Mouse (Mus musculus): ENCODE measurements around the gene Ctcf. TPM values are rescaled to one million over a fixed set of nuclear protein-coding genes. Genes with fewer than 3 reads are reported as not detected.
"Not testable (repeated sequence)": the region's sequence is repeated elsewhere in the genome, so short reads cannot be mapped to it uniquely, and the experiment has no call there.

Ctcf gene
- total and polyA plus RNA-seq, 2 experiments = 6.6 to 15.6 TPM

DNA sequence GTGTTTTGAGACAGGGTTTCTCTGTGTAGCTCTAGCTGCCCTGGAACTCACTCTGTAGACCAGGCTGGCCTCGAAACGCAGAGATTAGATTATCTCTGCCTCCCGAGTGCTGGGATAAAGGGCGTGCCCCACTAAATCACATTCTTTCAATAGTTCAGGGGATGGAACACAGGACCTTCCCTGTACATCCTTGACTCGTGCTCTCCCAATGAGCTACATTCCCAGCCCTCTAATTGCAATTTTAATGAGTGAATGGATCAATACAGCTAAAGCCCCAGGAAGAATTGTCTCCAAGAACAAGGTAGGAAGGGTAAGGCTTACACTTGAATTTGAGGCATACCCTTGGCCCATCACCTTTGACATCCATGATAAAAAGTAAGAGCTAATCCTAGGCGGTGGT, 37.6 kb upstream of the Ctcf start:
- H3K27me3 ChIP-seq (ENCODE audit: control insufficient read depth, insufficient read depth, low read length) = no peaks in the 10 kb centered on the region
- H3K79me2 ChIP-seq (ENCODE audit: control insufficient read depth, insufficient read depth, low read length) = no peaks in the 10 kb centered on the region
- no peak for TF ChIP-seq POLR2A (IDR thresholded peaks at IDR 0.05; ENCODE audit: extremely low read depth, insufficient read depth, low read length)
- TF ChIP-seq CTCF (IDR thresholded peaks at IDR 0.05; ENCODE audit: low read depth, low read length) = no peak
- no peaks in the 10 kb centered on the region for H3K4me1 ChIP-seq (ENCODE audit: control insufficient read depth, insufficient read depth, low read length)
- 86% methylated on average over 6 of the region's 6 CpGs for WGBS
- no peak overlapping the region for H3K9ac ChIP-seq (ENCODE audit: low read depth, low read length)
- no peak overlapping the region for H3K4me3 ChIP-seq (ENCODE audit: insufficient read depth, low read depth, low read length)
- DNase-seq (ENCODE audit: extremely low read depth, low read depth, low spot score) = no peak
- H3K36me3 ChIP-seq (ENCODE audit: control insufficient read depth, insufficient read depth, low read length) = no peaks in the 10 kb centered on the region
- no peak overlapping the region for H3K27ac ChIP-seq (replicated peaks; ENCODE audit: insufficient read depth, low read depth, low read length)

DNA sequence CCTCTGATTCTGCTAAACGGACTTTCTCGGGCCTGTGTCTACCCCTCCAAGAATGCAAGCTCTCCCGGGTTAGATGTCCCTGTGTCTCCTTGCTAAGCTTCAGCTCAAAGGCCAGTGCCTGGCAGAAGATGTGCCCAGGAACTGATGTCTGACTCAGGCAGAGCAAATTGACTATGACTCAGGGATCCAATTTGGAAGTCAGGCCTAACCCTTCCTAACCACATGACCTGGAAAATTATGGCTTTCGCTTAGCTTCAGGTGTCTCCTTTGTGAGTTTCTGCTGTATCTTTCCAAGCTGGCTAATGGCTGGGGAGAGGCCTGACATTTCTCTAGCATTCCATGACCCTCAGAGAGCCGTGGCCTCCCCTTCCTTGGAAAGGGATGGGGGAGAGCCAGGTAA, 35.1 kb upstream of the Ctcf start:
- no peak overlapping the region for H3K4me3 ChIP-seq (ENCODE audit: insufficient read depth, low read depth, low read length)
- H3K27ac ChIP-seq (replicated peaks; ENCODE audit: insufficient read depth, low read depth, low read length) = no peak overlapping the region
- TF ChIP-seq POLR2A (IDR thresholded peaks at IDR 0.05; ENCODE audit: extremely low read depth, insufficient read depth, low read length) (no peak), CTCF (IDR thresholded peaks at IDR 0.05; ENCODE audit: low read depth, low read length) (no peak)
- H3K4me1 ChIP-seq (ENCODE audit: control insufficient read depth, insufficient read depth, low read length) = peaks cover 3% of the 10 kb centered on the region
- H3K9ac ChIP-seq (ENCODE audit: low read depth, low read length) = no peak overlapping the region
- H3K79me2 ChIP-seq (ENCODE audit: control insufficient read depth, insufficient read depth, low read length) = no peaks in the 10 kb centered on the region
- no peaks in the 10 kb centered on the region for H3K36me3 ChIP-seq (ENCODE audit: control insufficient read depth, insufficient read depth, low read length)
- no peaks in the 10 kb centered on the region for H3K27me3 ChIP-seq (ENCODE audit: control insufficient read depth, insufficient read depth, low read length)
- WGBS = 81% methylated on average over 5 of the region's 5 CpGs
- DNase-seq (ENCODE audit: extremely low read depth, low read depth, low spot score) = no peak

DNA sequence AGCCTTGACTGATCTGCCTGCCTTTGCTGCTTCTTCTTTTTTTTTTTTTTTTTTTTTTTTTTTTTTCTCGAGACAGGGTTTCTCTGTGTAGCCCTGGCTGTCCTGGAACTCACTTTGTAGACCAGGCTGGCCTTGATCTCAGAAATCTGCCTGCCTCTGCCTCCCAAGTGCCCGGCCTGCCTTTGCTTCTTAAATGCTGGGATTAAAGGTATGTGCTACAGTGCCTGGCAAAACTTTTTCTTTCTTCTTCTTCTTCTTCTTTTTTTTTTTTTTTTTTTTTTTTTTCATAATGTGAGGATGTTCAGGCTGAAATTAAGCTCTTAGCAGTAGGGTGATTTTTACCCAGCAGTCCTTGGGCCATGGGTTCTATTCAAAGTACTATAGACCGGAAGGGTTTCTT, 33.8 kb upstream of the Ctcf start:
- H3K36me3 ChIP-seq (ENCODE audit: control insufficient read depth, insufficient read depth, low read length); H3K4me3 ChIP-seq (ENCODE audit: insufficient read depth, low read depth, low read length); DNase-seq (ENCODE audit: extremely low read depth, low read depth, low spot score); H3K27me3 ChIP-seq (ENCODE audit: control insufficient read depth, insufficient read depth, low read length); H3K79me2 ChIP-seq (ENCODE audit: control insufficient read depth, insufficient read depth, low read length); H3K27ac ChIP-seq (replicated peaks; ENCODE audit: insufficient read depth, low read depth, low read length); H3K4me1 ChIP-seq (ENCODE audit: control insufficient read depth, insufficient read depth, low read length); H3K9ac ChIP-seq (ENCODE audit: low read depth, low read length): not testable (repeated sequence)
- WGBS = 78% methylated on average over 3 of the region's 3 CpGs

DNA sequence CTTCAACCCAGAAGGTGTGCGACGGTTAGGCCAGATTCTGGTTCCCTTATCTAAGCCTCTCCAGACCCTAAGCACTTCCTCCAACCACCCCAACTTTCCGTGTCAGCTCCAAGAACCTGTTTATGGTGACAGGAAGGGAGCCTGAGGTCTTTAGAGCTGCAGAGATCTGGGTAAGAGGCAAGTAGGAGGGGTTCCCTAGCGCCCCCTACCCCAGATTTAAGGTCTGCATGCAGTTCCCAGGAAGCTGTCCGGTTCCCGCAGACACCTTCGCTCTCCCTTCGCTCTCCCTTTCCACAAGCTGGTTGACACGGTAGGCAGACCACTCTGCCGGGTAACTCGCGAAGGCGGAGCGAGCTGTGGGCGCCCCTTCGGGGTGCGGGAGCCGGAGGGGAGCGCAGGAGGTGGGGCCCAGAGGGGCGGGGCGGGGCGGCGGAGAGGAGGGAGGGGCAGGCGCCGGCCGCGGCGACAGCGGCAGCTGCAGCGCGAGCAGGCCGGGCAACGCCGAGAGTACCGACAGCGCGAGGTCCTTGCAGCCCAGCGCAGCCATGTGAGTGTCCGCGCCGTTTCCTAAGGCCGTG, 31.5 kb upstream of the Ctcf start, which contains the start of gene Ripor1:
Gene Ripor1 (plus strand): TSS at position 452 of the 578 bp plus-strand sequence.
- peaks cover 13% of the 10 kb centered on the region for H3K79me2 ChIP-seq (ENCODE audit: control insufficient read depth, insufficient read depth, low read length)
- H3K36me3 ChIP-seq (ENCODE audit: control insufficient read depth, insufficient read depth, low read length) = no peaks in the 10 kb centered on the region
- peak within 1 kb of the TSS; percentile 71 for H3K4me3 ChIP-seq (ENCODE audit: insufficient read depth, low read depth, low read length)
- TF ChIP-seq CTCF (IDR thresholded peaks at IDR 0.05; ENCODE audit: low read depth, low read length) = peak; percentile 60
- peak; percentile 73 for TF ChIP-seq POLR2A (IDR thresholded peaks at IDR 0.05; ENCODE audit: extremely low read depth, insufficient read depth, low read length)
- DNase-seq (ENCODE audit: extremely low read depth, low read depth, low spot score) = peak; percentile 52
- 1% methylated on average over 32 of the region's 42 CpGs for WGBS
- H3K9ac ChIP-seq (ENCODE audit: low read depth, low read length) = peak within 1 kb of the TSS; percentile 77
- peaks cover 9% of the 10 kb centered on the region for H3K4me1 ChIP-seq (ENCODE audit: control insufficient read depth, insufficient read depth, low read length)
- no peaks in the 10 kb centered on the region for H3K27me3 ChIP-seq (ENCODE audit: control insufficient read depth, insufficient read depth, low read length)
- peak within 1 kb of the TSS; percentile 79 for H3K27ac ChIP-seq (replicated peaks; ENCODE audit: insufficient read depth, low read depth, low read length)

DNA sequence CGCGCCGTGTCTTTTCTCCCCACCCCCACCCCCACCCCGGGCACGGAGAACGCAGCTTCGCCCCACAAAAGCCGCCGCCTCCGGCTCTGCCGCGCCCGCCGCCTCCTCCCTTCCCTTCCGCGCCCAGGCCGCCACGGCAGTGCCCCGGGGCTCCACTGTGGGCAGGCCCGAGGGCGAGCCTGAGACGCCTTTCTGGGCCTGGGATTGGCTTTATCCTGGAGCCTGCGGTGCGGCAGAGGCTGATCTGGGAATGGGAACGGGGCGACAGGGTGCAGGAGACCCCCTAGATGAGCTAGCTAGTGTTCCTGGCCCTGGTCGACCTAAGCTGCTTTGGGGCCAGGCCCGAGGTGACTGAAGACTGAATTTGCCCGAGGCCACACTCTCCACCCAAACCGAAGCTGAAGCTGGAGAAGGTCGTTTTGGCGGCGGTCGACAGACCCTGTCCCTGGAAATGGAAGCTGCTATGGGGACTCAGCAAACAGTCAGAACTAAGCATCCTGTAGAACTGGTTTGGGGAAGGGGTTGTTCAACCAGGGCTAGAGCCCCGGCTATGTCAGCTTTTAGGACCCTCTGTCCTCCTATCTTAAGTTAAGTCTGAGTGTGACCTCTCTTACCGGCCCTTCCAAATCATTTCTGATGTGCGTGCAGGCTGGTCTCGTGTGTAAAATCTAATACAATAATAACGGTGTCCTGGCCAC, 30.7 kb upstream of the Ctcf start:
- no peaks in the 10 kb centered on the region for H3K36me3 ChIP-seq (ENCODE audit: control insufficient read depth, insufficient read depth, low read length)
- H3K27me3 ChIP-seq (ENCODE audit: control insufficient read depth, insufficient read depth, low read length) = no peaks in the 10 kb centered on the region
- H3K4me1 ChIP-seq (ENCODE audit: control insufficient read depth, insufficient read depth, low read length) = peaks cover 9% of the 10 kb centered on the region
- H3K27ac ChIP-seq (replicated peaks; ENCODE audit: insufficient read depth, low read depth, low read length) = peak overlapping the region; percentile 79
- WGBS = under 1% methylated on average over 37 of the region's 39 CpGs
- no peak for TF ChIP-seq POLR2A (IDR thresholded peaks at IDR 0.05; ENCODE audit: extremely low read depth, insufficient read depth, low read length)
- no peak for TF ChIP-seq CTCF (IDR thresholded peaks at IDR 0.05; ENCODE audit: low read depth, low read length)
- peaks cover 13% of the 10 kb centered on the region for H3K79me2 ChIP-seq (ENCODE audit: control insufficient read depth, insufficient read depth, low read length)
- peak overlapping the region; percentile 71 for H3K4me3 ChIP-seq (ENCODE audit: insufficient read depth, low read depth, low read length)
- DNase-seq (ENCODE audit: extremely low read depth, low read depth, low spot score) = no peak
- peak overlapping the region; percentile 77 for H3K9ac ChIP-seq (ENCODE audit: low read depth, low read length)
